In genomic region chr8:12073311-12073999, GRCm38 (mm10) we compare ENCODE assay signal across 9 mouse cellular contexts.
DNase-seq lines count a peak whose midpoint lies in the region; ATAC-seq and TF ChIP-seq lines count a peak whose summit lies in the region.
"Had no signal": no experiment of that assay in that cellular context is flagged by ENCODE, and none has a peak within 500 bp of the region (broad histone marks: within the 10 kb centered on the region; RNA-seq: fewer than 3 reads in every experiment).

No protein-coding gene starts in this region.

- H3K4me3 ChIP-seq in embryonic fibroblast, embryonic 13.5 days (ENCODE audit: insufficient read depth, low read length) = no peak overlapping the region
- H3K4me3 ChIP-seq in lung, postnatal 0 days (ENCODE audit: low read depth, low read length) = no peak overlapping the region
- no peak overlapping the region for H3K4me3 ChIP-seq in hindbrain, embryonic 14.5 days (replicated peaks; ENCODE audit: low read length)
- no peak overlapping the region for H3K4me3 ChIP-seq in hindbrain, embryonic 13.5 days

- H3K9ac ChIP-seq in lung, postnatal 0 days (replicated peaks; ENCODE audit: low read depth) = no peak overlapping the region
- no peak overlapping the region for H3K9ac ChIP-seq in hindbrain, embryonic 14.5 days
- no peak overlapping the region for H3K9ac ChIP-seq in hindbrain, embryonic 13.5 days
- H3K9ac ChIP-seq: liver, embryonic 14.5 days had no signal

- no peak overlapping the region for H3K4me2 ChIP-seq in lung, postnatal 0 days (replicated peaks; ENCODE audit: low read depth, low read length)
- H3K4me2 ChIP-seq in hindbrain, embryonic 14.5 days (replicated peaks) = no peak overlapping the region
- H3K4me2 ChIP-seq in hindbrain, embryonic 13.5 days = no peak overlapping the region

- no peak for TF ChIP-seq CTCF in embryonic fibroblast, embryonic 13.5 days (IDR thresholded peaks at IDR 0.05; ENCODE audit: borderline replicate concordance, insufficient read depth, low read length)
- TF ChIP-seq CTCF in lung, postnatal 0 days (IDR thresholded peaks at IDR 0.05) = no peak

- TF ChIP-seq POLR2A in embryonic fibroblast, embryonic 13.5 days (IDR thresholded peaks at IDR 0.05; ENCODE audit: low read depth, low read length) = no peak

- TF ChIP-seq EP300 in lung, postnatal 0 days (IDR thresholded peaks at IDR 0.05) = no peak

- 32% methylated on average over 6 of the region's 6 CpGs for WGBS in lung, postnatal 0 days
- 75% methylated on average over 6 of the region's 6 CpGs for WGBS in hindbrain, embryonic 14.5 days
- 75% methylated on average over 6 of the region's 6 CpGs for WGBS in hindbrain, embryonic 13.5 days

- H3K9me3 ChIP-seq in lung, postnatal 0 days (ENCODE audit: low read length) = no peaks in the 10 kb centered on the region
- H3K9me3 ChIP-seq in hindbrain, embryonic 14.5 days (ENCODE audit: control insufficient read depth, low read length) = no peaks in the 10 kb centered on the region
- no peaks in the 10 kb centered on the region for H3K9me3 ChIP-seq in hindbrain, embryonic 13.5 days

- peaks cover 4% of the 10 kb centered on the region for H3K4me1 ChIP-seq in embryonic fibroblast, embryonic 13.5 days (ENCODE audit: control insufficient read depth, insufficient read depth, low read length)
- peaks cover 6% of the 10 kb centered on the region; the same call in 1 of the 2 replicates for H3K4me1 ChIP-seq in lung, postnatal 0 days (ENCODE audit: insufficient read depth, low read depth, low read length)
- H3K4me1 ChIP-seq in hindbrain, embryonic 14.5 days (replicated peaks; ENCODE audit: control insufficient read depth, insufficient read depth, low read length) = no peaks in the 10 kb centered on the region
- peaks cover 9% of the 10 kb centered on the region for H3K4me1 ChIP-seq in hindbrain, embryonic 13.5 days (replicated peaks)

- H3K27ac ChIP-seq in embryonic fibroblast, embryonic 13.5 days (ENCODE audit: insufficient read depth, low read length) = peak overlapping the region; percentile 55
- no peak overlapping the region for H3K27ac ChIP-seq in lung, postnatal 0 days (ENCODE audit: low read length)
- no peak overlapping the region for H3K27ac ChIP-seq in hindbrain, embryonic 14.5 days
- no peak overlapping the region for H3K27ac ChIP-seq in hindbrain, embryonic 13.5 days
- H3K27ac ChIP-seq: liver, embryonic 14.5 days had no signal

- ATAC-seq in lung, postnatal 0 days = peak; percentile 88
- no peak for ATAC-seq in hindbrain, embryonic 14.5 days (ENCODE audit: low FRiP score)
- no peak for ATAC-seq in hindbrain, embryonic 13.5 days (ENCODE audit: low FRiP score)

- no peaks in the 10 kb centered on the region for H3K27me3 ChIP-seq in lung, postnatal 0 days (replicated peaks; ENCODE audit: insufficient read depth, low read length)
- H3K27me3 ChIP-seq in hindbrain, embryonic 14.5 days (ENCODE audit: control insufficient read depth, insufficient read depth, low read length) = 0 out of 2 replicates have a peak, but pooled peaks cover 3% of the 10 kb centered on the region
- peaks cover 64% of the 10 kb centered on the region for H3K27me3 ChIP-seq in hindbrain, embryonic 13.5 days

- H3K36me3 ChIP-seq in lung, postnatal 0 days (ENCODE audit: insufficient read depth, low read length) = no peaks in the 10 kb centered on the region
- H3K36me3 ChIP-seq in hindbrain, embryonic 14.5 days (replicated peaks; ENCODE audit: control insufficient read depth, insufficient read depth) = no peaks in the 10 kb centered on the region
- no peaks in the 10 kb centered on the region for H3K36me3 ChIP-seq in hindbrain, embryonic 13.5 days

- peak; percentile 88 for DNase-seq in adrenal gland, adult 2 months
- DNase-seq in layer of hippocampus, adult 8-10 months (ENCODE audit: low spot score in 2 of 2) = peak; percentile 52 to 54
- DNase-seq in lung, postnatal 0 days (ENCODE audit: low spot score) = peak; percentile 87
- DNase-seq in yolk sac, embryonic 10.5 days (ENCODE audit: low spot score) = no peak
- DNase-seq in hindbrain, embryonic 14.5 days (ENCODE audit: low spot score) = no peak
- no peak for DNase-seq in natural killer cell, adult 2 months (ENCODE audit: low spot score in 2 of 2)

Comparison
In these comparisons a context has a peak if more than half of its experiments do, and no peak if none do; other contexts are left out.
1. DNase-seq: peak in adrenal gland, adult 2 months (single experiment), layer of hippocampus, adult 8-10 months (2 of 2) and lung, postnatal 0 days (single experiment); none in yolk sac, embryonic 10.5 days (single experiment), hindbrain, embryonic 14.5 days (single experiment) and natural killer cell, adult 2 months (0 of 2).